Mouse (Mus musculus): ENCODE data around the gene Zfp966. TPM values are rescaled to one million over a fixed set of nuclear protein-coding genes. Genes with fewer than 3 reads are reported as not detected.
"Not testable (repeated sequence)": the region's sequence is repeated elsewhere in the genome, so short reads cannot be mapped to it uniquely, and the experiment has no call there.

The Zfp966 gene
- 0.68 and 1.0 TPM in 2 replicates for polyA plus RNA-seq (2015; fragmentation: Nextera tagmentation; extraction: Ambion mirVana)

DNA sequence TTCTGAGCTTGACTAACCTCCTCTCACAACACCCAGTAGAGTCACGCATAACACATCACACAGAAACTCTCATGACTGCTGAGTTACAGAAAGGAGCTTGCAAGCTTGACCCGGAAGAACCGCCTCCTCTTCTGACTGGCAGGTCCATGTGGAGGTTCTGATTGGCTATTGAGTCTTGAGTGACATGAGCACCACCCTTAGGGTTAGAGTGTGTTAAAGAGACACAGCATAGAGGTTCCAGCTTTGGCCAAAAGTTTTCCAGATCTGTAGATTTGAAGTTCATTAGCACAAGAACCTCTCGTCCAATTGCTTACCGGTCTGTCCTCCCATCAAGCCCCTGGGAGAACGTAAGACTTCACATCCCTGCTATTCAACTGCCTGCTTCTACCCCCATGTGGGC is at the start of gene Zfp966:
Zfp966 (minus strand) TSS at position 101 of the 400 bp plus-strand sequence.
- not testable (repeated sequence) for H3K9ac ChIP-seq (ENCODE audit: low read length); H3K4me1 ChIP-seq (replicated peaks; ENCODE audit: control insufficient read depth, insufficient read depth); DNase-seq (ENCODE audit: low spot score); H3K4me2 ChIP-seq (replicated peaks; ENCODE audit: low read depth); H3K27ac ChIP-seq (replicated peaks); H3K27me3 ChIP-seq (ENCODE audit: control insufficient read depth, insufficient read depth, low read length); H3K4me3 ChIP-seq (ENCODE audit: low read depth, low read length); H3K9me3 ChIP-seq (ENCODE audit: control insufficient read depth, low read length); H3K36me3 ChIP-seq (ENCODE audit: control insufficient read depth, insufficient read depth, low read length); ATAC-seq (ENCODE audit: low FRiP score, low TSS enrichment)
- WGBS = no CpG with 5 or more reads among the region's 6 CpGs

DNA sequence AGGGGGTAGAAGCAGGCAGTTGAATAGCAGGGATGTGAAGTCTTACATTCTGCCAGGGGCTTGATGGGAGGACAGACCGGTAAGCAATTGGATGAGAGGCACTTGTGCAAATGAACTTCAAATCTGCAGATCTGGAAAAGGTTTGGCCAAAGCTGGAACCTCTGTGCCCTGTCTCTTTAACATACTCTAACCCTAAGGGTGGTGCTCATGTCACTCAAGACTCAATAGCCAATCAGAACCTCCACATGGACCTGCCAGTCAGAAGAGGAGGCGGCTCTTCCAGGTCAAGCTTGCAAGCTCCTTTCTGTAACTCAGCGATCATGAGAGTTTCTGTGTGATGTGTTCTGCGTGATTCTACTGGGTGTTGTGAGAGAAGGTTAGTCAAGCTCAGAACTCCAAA is 34.1 kb upstream of the Zfp966 start, which contains the start of gene Gm2026:
Gm2026 (plus strand) TSS at position 301 of the 400 bp plus-strand sequence.
- H3K27me3 ChIP-seq (ENCODE audit: control insufficient read depth, insufficient read depth, low read length); H3K9ac ChIP-seq (ENCODE audit: low read length); H3K4me3 ChIP-seq (ENCODE audit: low read depth, low read length); H3K27ac ChIP-seq (replicated peaks); DNase-seq (ENCODE audit: low spot score); H3K4me2 ChIP-seq (replicated peaks; ENCODE audit: low read depth); H3K9me3 ChIP-seq (ENCODE audit: control insufficient read depth, low read length); H3K4me1 ChIP-seq (replicated peaks; ENCODE audit: control insufficient read depth, insufficient read depth); H3K36me3 ChIP-seq (ENCODE audit: control insufficient read depth, insufficient read depth, low read length); ATAC-seq (ENCODE audit: low FRiP score, low TSS enrichment): not testable (repeated sequence)
- WGBS = no CpG with 5 or more reads among the region's 4 CpGs

DNA sequence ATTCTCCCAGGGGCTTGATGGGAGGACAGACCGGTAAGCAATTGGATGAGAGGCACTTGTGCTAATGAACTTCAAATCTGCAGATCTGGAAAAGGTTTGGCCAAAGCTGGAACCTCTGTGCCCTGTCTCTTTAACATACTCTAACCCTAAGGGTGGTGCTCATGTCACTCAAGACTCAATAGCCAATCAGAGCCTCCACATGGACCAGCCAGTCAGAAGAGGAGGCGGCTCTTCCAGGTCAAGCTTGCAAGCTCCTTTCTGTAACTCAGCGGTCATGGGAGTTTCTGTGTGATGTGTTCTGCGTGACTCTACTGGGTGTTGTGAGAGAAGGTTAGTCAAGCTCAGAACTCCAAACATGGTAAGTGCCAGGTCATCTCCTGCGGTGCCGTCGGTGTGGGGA is 61.9 kb downstream of the Zfp966 start, which contains the start of gene Gm6710:
Gm6710 (plus strand) TSS at position 196 of the 400 bp plus-strand sequence.
- not testable (repeated sequence) for H3K27me3 ChIP-seq (ENCODE audit: control insufficient read depth, insufficient read depth, low read length); DNase-seq (ENCODE audit: low spot score); ATAC-seq (ENCODE audit: low FRiP score, low TSS enrichment); H3K9ac ChIP-seq (ENCODE audit: low read length); H3K4me2 ChIP-seq (replicated peaks; ENCODE audit: low read depth); H3K9me3 ChIP-seq (ENCODE audit: control insufficient read depth, low read length); H3K27ac ChIP-seq (replicated peaks); H3K4me1 ChIP-seq (replicated peaks; ENCODE audit: control insufficient read depth, insufficient read depth); H3K36me3 ChIP-seq (ENCODE audit: control insufficient read depth, insufficient read depth, low read length); H3K4me3 ChIP-seq (ENCODE audit: low read depth, low read length)
- no CpG with 5 or more reads among the region's 7 CpGs for WGBS

Other genes with a start within 250 kb of the Zfp966 start
- gene Zfp969, start 227.5 kb downstream of the Zfp966 start, polyA plus RNA-seq (2015; fragmentation: Nextera tagmentation; extraction: Ambion mirVana) = 34.7 and 38.6 TPM in 2 replicates
- not detected in 2 replicates for gene Gm2007, start 189.6 kb downstream of the Zfp966 start, polyA plus RNA-seq (2015; fragmentation: Nextera tagmentation; extraction: Ambion mirVana)
- gene Gm14288, start 130.0 kb downstream of the Zfp966 start, polyA plus RNA-seq (2015; fragmentation: Nextera tagmentation; extraction: Ambion mirVana) = 1.6 and 2.0 TPM in 2 replicates
- gene Gm6710, start 61.9 kb downstream of the Zfp966 start, polyA plus RNA-seq (2015; fragmentation: Nextera tagmentation; extraction: Ambion mirVana) = 14.6 and 16.2 TPM in 2 replicates
- gene Gm2026, start 34.2 kb upstream of the Zfp966 start, polyA plus RNA-seq (2015; fragmentation: Nextera tagmentation; extraction: Ambion mirVana) = 9.8 TPM in 2 replicates
- gene Gm2004, start 218.7 kb upstream of the Zfp966 start, polyA plus RNA-seq (2015; fragmentation: Nextera tagmentation; extraction: Ambion mirVana) = 0.48 and 0.55 TPM in 2 replicates

Measured in stomach, postnatal 0 days (tissue).